Mouse (Mus musculus): ENCODE results near the gene Ugt2b1.
"Not testable (repeated sequence)": the region's sequence is repeated elsewhere in the genome, so short reads cannot be mapped to it uniquely, and the experiment has no call there.

DNA sequence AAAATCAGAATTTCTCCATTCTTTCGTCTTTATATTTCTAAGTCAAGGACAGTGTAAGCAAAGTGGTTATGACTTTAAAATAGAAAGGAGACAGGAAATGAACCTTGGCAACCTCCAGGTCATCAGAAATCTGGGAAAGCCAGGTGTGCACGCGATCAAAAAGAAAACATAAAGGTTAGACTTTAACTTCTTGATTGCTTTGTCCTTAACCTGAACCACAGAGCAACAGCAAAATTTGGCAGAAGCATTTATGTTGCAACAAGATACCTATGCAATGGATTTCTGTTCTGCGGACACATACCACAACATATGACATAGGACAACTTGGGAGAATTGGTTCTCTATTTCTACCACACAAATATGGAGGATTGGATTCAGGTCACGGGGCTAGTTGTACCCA lies 40.9 kb upstream of the Ugt2b1 start:
- not testable (repeated sequence) for TF ChIP-seq EP300, CTCF (IDR thresholded peaks at IDR 0.05; ENCODE audit: low read depth)
